Mouse (Mus musculus): ENCODE measurements around the gene Spint5. TPM values are rescaled to one million over a fixed set of nuclear protein-coding genes. Genes with fewer than 3 reads are reported as not detected.

The Spint5 gene
- polyA plus RNA-seq, 1 experiment: not detected

DNA sequence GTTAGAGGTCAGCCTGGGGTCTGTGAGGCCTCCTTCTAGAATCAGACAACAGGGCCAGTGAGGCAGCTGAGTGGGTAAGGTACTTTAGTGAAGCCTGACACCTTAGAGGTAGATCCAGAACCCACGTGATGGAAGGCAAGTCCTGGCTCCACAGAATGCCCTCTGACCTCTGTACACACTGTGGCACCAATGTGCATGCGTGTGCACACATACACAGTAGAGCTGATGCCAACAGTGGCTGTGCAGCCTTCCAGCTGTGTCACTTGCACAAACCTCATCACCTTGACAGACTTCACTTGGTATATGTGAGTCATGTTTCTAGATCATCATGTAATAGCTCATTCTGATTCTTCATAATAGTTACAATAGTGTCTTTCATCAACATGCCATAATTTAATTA, 37.3 kb downstream of the Spint5 start:
- peaks cover 10% of the 10 kb centered on the region for H3K4me1 ChIP-seq (ENCODE audit: control insufficient read depth, insufficient read depth, low read length)
- TF ChIP-seq POLR2A (IDR thresholded peaks at IDR 0.05; ENCODE audit: borderline replicate concordance, low read depth, low read length) (no peak), CTCF (IDR thresholded peaks at IDR 0.05; ENCODE audit: low read depth, low read length) (no peak)
- H3K4me3 ChIP-seq (ENCODE audit: insufficient read depth, low read length): no peak overlapping the region
- H3K27ac ChIP-seq (ENCODE audit: insufficient read depth, low read depth, low read length): no peak overlapping the region

GRCm38 (mm10) chr2:164754105-164754504, 39.0 kb downstream of the Spint5 start:
- Histone ChIP-seq H3K4me3 (ENCODE audit: insufficient read depth, low read length) (no peak overlapping the region), H3K4me1 (ENCODE audit: control insufficient read depth, insufficient read depth, low read length) (peaks cover 2% of the 10 kb centered on the region), H3K27ac (ENCODE audit: insufficient read depth, low read depth, low read length) (no peak overlapping the region)
- no peak for TF ChIP-seq POLR2A (IDR thresholded peaks at IDR 0.05; ENCODE audit: borderline replicate concordance, low read depth, low read length)
- TF ChIP-seq CTCF (IDR thresholded peaks at IDR 0.05; ENCODE audit: low read depth, low read length): no peak

GRCm38 (mm10) chr2:164754800-164755199, 39.7 kb downstream of the Spint5 start:
- Histone ChIP-seq H3K27ac (ENCODE audit: insufficient read depth, low read depth, low read length) (no peak overlapping the region), H3K4me3 (ENCODE audit: insufficient read depth, low read length) (no peak overlapping the region), H3K4me1 (ENCODE audit: control insufficient read depth, insufficient read depth, low read length) (peaks cover 8% of the 10 kb centered on the region)
- TF ChIP-seq POLR2A (IDR thresholded peaks at IDR 0.05; ENCODE audit: borderline replicate concordance, low read depth, low read length): no peak
- no peak for TF ChIP-seq CTCF (IDR thresholded peaks at IDR 0.05; ENCODE audit: low read depth, low read length)

- TF ChIP-seq CTCF (IDR thresholded peaks at IDR 0.05; ENCODE audit: low read depth, low read length): no peak
- no peak for TF ChIP-seq POLR2A (IDR thresholded peaks at IDR 0.05; ENCODE audit: borderline replicate concordance, low read depth, low read length)
- H3K27ac ChIP-seq (ENCODE audit: insufficient read depth, low read depth, low read length): no peak overlapping the region
- H3K4me3 ChIP-seq (ENCODE audit: insufficient read depth, low read length): no peak overlapping the region
- peaks cover 18% of the 10 kb centered on the region for H3K4me1 ChIP-seq (ENCODE audit: control insufficient read depth, insufficient read depth, low read length)
Measured at GRCm38 (mm10) chr2:164757841-164758240, 42.7 kb downstream of the Spint5 start.

DNA sequence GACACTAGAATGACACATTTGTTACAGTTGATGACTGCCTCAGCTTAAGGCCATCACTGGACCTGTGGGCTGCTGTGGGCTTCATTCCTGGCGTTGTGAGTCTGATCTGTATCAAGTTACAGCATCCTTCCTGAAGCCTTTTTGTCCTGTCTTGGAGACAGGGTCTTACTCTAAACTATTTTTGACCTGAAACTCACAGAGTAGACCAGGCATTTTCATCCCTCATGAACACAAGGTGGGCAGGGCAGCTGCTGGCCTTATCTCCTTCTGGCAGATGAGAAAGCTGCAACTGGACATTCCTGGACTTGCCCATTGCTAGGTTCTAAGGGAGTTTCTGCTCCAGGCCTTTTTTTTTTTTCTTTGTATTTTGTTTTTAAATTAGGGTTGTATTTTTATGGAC, 43.6 kb downstream of the Spint5 start:
- Histone ChIP-seq H3K27ac (ENCODE audit: insufficient read depth, low read depth, low read length) (no peak overlapping the region), H3K4me1 (ENCODE audit: control insufficient read depth, insufficient read depth, low read length) (peaks cover 22% of the 10 kb centered on the region), H3K4me3 (ENCODE audit: insufficient read depth, low read length) (no peak overlapping the region)
- TF ChIP-seq POLR2A (IDR thresholded peaks at IDR 0.05; ENCODE audit: borderline replicate concordance, low read depth, low read length) (no peak), CTCF (IDR thresholded peaks at IDR 0.05; ENCODE audit: low read depth, low read length) (no peak)

- Histone ChIP-seq H3K4me1 (ENCODE audit: control insufficient read depth, insufficient read depth, low read length) (peaks cover 27% of the 10 kb centered on the region), H3K4me3 (ENCODE audit: insufficient read depth, low read length) (no peak overlapping the region), H3K27ac (ENCODE audit: insufficient read depth, low read depth, low read length) (peak overlapping the region; percentile 77)
- TF ChIP-seq CTCF (IDR thresholded peaks at IDR 0.05; ENCODE audit: low read depth, low read length) (no peak), POLR2A (IDR thresholded peaks at IDR 0.05; ENCODE audit: borderline replicate concordance, low read depth, low read length) (no peak)
Measured at GRCm38 (mm10) chr2:164760059-164760833, 45.1 kb downstream of the Spint5 start.

DNA sequence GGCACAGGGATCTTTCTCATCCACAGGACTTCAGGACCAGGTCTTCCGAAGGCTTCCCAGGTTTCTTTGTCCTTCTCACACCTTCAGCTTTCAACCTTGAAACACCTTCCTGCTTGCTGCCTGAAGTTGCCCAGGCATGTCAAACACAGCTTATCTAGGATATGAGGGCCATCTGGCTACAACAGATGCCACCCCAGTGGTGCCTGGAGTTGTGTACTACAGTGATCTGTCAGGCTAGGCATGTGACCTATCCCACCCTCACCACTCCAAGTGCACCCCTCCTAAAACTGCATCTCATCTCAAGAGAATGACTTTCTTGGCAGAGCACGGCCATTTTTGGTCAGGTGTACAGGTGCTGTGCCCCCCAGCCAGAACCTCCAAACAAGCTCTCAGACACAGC, 46.4 kb downstream of the Spint5 start:
- Histone ChIP-seq H3K4me3 (ENCODE audit: insufficient read depth, low read length) (no peak overlapping the region), H3K27ac (ENCODE audit: insufficient read depth, low read depth, low read length) (no peak overlapping the region), H3K4me1 (ENCODE audit: control insufficient read depth, insufficient read depth, low read length) (peaks cover 27% of the 10 kb centered on the region)
- TF ChIP-seq CTCF (IDR thresholded peaks at IDR 0.05; ENCODE audit: low read depth, low read length) (no peak), POLR2A (IDR thresholded peaks at IDR 0.05; ENCODE audit: borderline replicate concordance, low read depth, low read length) (no peak)

DNA sequence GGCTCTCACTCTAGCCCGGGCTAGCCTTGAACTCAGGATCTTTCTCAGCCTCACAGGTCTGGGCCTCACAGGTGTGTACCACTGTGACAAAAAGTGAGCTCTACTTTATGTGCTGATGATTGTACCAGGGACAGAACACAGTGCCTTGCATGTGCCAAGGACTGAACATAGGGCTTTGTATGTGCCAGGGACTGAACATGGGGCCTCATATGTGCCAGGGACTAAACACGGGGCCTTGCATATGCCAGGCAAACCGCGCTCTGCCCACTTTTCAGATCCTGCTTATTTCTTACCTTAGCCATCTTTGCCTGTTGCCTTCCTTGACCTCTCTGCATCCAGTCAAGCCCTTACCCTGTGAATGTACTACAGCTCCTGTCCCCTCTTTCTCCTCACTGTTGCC, 46.9 kb downstream of the Spint5 start:
- Histone ChIP-seq H3K4me1 (ENCODE audit: control insufficient read depth, insufficient read depth, low read length) (peaks cover 27% of the 10 kb centered on the region), H3K27ac (ENCODE audit: insufficient read depth, low read depth, low read length) (no peak overlapping the region)

DNA sequence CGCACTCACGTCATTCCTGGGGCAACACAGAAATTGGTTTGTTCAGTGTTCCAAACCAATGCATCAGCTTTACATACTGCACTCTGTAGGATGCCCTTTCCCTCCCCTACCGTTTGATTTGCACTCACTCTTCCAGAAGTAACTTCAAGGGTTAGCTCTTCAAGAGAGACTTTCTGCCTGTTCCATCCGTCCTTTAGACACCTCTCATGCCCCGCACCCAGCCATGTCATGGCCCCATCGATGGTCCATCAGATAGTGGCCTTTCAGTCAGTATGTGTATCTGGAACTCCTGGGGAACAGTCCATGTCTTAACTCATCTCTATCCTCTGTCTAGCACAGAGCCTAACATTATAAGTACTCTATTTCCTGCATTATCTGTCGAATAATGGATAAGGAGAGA, 47.5 kb downstream of the Spint5 start:
- H3K27ac ChIP-seq (ENCODE audit: insufficient read depth, low read depth, low read length): no peak overlapping the region
- peaks cover 27% of the 10 kb centered on the region for H3K4me1 ChIP-seq (ENCODE audit: control insufficient read depth, insufficient read depth, low read length)
- no peak overlapping the region for H3K4me3 ChIP-seq (ENCODE audit: insufficient read depth, low read length)
- TF ChIP-seq POLR2A (IDR thresholded peaks at IDR 0.05; ENCODE audit: borderline replicate concordance, low read depth, low read length) (no peak), CTCF (IDR thresholded peaks at IDR 0.05; ENCODE audit: low read depth, low read length) (no peak)

More for the DNA sequence above, 46.9 kb downstream of the Spint5 start:
- TF ChIP-seq CTCF (IDR thresholded peaks at IDR 0.05; ENCODE audit: low read depth, low read length) (no peak), POLR2A (IDR thresholded peaks at IDR 0.05; ENCODE audit: borderline replicate concordance, low read depth, low read length) (no peak)
- H3K4me3 ChIP-seq (ENCODE audit: insufficient read depth, low read length): no peak overlapping the region

- H3K4me1 ChIP-seq (ENCODE audit: control insufficient read depth, insufficient read depth, low read length): peaks cover 18% of the 10 kb centered on the region
- TF ChIP-seq POLR2A (IDR thresholded peaks at IDR 0.05; ENCODE audit: borderline replicate concordance, low read depth, low read length): no peak
- TF ChIP-seq CTCF (IDR thresholded peaks at IDR 0.05; ENCODE audit: low read depth, low read length): no peak
- H3K4me3 ChIP-seq (ENCODE audit: insufficient read depth, low read length): no peak overlapping the region
- no peak overlapping the region for H3K27ac ChIP-seq (ENCODE audit: insufficient read depth, low read depth, low read length)
Measured at GRCm38 (mm10) chr2:164765841-164766240, 50.7 kb downstream of the Spint5 start.

Other genes starting within 250 kb of the Spint5 start
- gene Trp53tg5, start 241.6 kb upstream of the Spint5 start, polyA plus RNA-seq (2012; ENCODE audit: insufficient read depth, insufficient read length, missing spikeins): not detected in 2 replicates
- 67.6 and 75.8 TPM in 2 replicates for gene Dbndd2, start 229.2 kb upstream of the Spint5 start, polyA plus RNA-seq (2012; ENCODE audit: insufficient read depth, insufficient read length, missing spikeins)
- gene Pigt, start 217.8 kb upstream of the Spint5 start, polyA plus RNA-seq (2012; ENCODE audit: insufficient read depth, insufficient read length, missing spikeins): 58.5 and 80.9 TPM in 2 replicates
- gene Wfdc2, start 152.9 kb upstream of the Spint5 start, polyA plus RNA-seq (2012; ENCODE audit: insufficient read depth, insufficient read length, missing spikeins): not detected in 2 replicates
- gene Spint3, start 141.8 kb upstream of the Spint5 start, polyA plus RNA-seq (2012; ENCODE audit: insufficient read depth, insufficient read length, missing spikeins): not detected in 2 replicates
- gene Wfdc6a, start 129.9 kb upstream of the Spint5 start, polyA plus RNA-seq (2012; ENCODE audit: insufficient read depth, insufficient read length, missing spikeins): not detected in 2 replicates
- not detected in 2 replicates for gene Eppin, start 121.7 kb upstream of the Spint5 start, polyA plus RNA-seq (2012; ENCODE audit: insufficient read depth, insufficient read length, missing spikeins)
- gene Wfdc6b, start 101.8 kb upstream of the Spint5 start, polyA plus RNA-seq (2012; ENCODE audit: insufficient read depth, insufficient read length, missing spikeins): not detected in 2 replicates
- not detected in 2 replicates for gene Wfdc8, start 101.7 kb upstream of the Spint5 start, polyA plus RNA-seq (2012; ENCODE audit: insufficient read depth, insufficient read length, missing spikeins)
- gene Wfdc16, start 76.5 kb upstream of the Spint5 start, polyA plus RNA-seq (2012; ENCODE audit: insufficient read depth, insufficient read length, missing spikeins): not detected in 2 replicates
- not detected in 2 replicates for gene Wfdc10, start 59.3 kb upstream of the Spint5 start, polyA plus RNA-seq (2012; ENCODE audit: insufficient read depth, insufficient read length, missing spikeins)
- gene Wfdc9, start 58.7 kb upstream of the Spint5 start, polyA plus RNA-seq (2012; ENCODE audit: insufficient read depth, insufficient read length, missing spikeins): not detected in 2 replicates
- not detected in 2 replicates for gene Wfdc11, start 41.2 kb upstream of the Spint5 start, polyA plus RNA-seq (2012; ENCODE audit: insufficient read depth, insufficient read length, missing spikeins)
- gene Wfdc13, start 30.2 kb upstream of the Spint5 start, polyA plus RNA-seq (2012; ENCODE audit: insufficient read depth, insufficient read length, missing spikeins): not detected in 2 replicates
- not detected in 2 replicates for gene Spint4, start 16.8 kb upstream of the Spint5 start, polyA plus RNA-seq (2012; ENCODE audit: insufficient read depth, insufficient read length, missing spikeins)
- not detected in 2 replicates for gene Wfdc3, start 30.6 kb downstream of the Spint5 start, polyA plus RNA-seq (2012; ENCODE audit: insufficient read depth, insufficient read length, missing spikeins)
- gene Dnttip1, start 30.7 kb downstream of the Spint5 start, polyA plus RNA-seq (2012; ENCODE audit: insufficient read depth, insufficient read length, missing spikeins): 33.4 and 33.7 TPM in 2 replicates
- 93.9 and 99.8 TPM in 2 replicates for gene Ube2c, start 54.6 kb downstream of the Spint5 start, polyA plus RNA-seq (2012; ENCODE audit: insufficient read depth, insufficient read length, missing spikeins)
- 0.80 TPM in 1 of 2 replicates, not detected in the other for gene Tnnc2, start 64.7 kb downstream of the Spint5 start, polyA plus RNA-seq (2012; ENCODE audit: insufficient read depth, insufficient read length, missing spikeins)
- gene Snx21, start 70.5 kb downstream of the Spint5 start, polyA plus RNA-seq (2012; ENCODE audit: insufficient read depth, insufficient read length, missing spikeins): 14.6 and 20.3 TPM in 2 replicates
- 26.8 and 27.6 TPM in 2 replicates for gene Acot8, start 89.6 kb downstream of the Spint5 start, polyA plus RNA-seq (2012; ENCODE audit: insufficient read depth, insufficient read length, missing spikeins)
- 5.0 and 7.3 TPM in 2 replicates for gene Zswim3, start 89.8 kb downstream of the Spint5 start, polyA plus RNA-seq (2012; ENCODE audit: insufficient read depth, insufficient read length, missing spikeins)
- 5.7 and 5.8 TPM in 2 replicates for gene Zswim1, start 107.4 kb downstream of the Spint5 start, polyA plus RNA-seq (2012; ENCODE audit: insufficient read depth, insufficient read length, missing spikeins)
- gene Spata25, start 113.2 kb downstream of the Spint5 start, polyA plus RNA-seq (2012; ENCODE audit: insufficient read depth, insufficient read length, missing spikeins): 1.4 TPM in 1 of 2 replicates, not detected in the other
- 632 and 760 TPM in 2 replicates for gene Ctsa, start 117.6 kb downstream of the Spint5 start, polyA plus RNA-seq (2012; ENCODE audit: insufficient read depth, insufficient read length, missing spikeins)
- gene Neurl2, start 118.2 kb downstream of the Spint5 start, polyA plus RNA-seq (2012; ENCODE audit: insufficient read depth, insufficient read length, missing spikeins): 21.0 and 25.4 TPM in 2 replicates
- 1,260 and 1,371 TPM in 2 replicates for gene Pltp, start 142.4 kb downstream of the Spint5 start, polyA plus RNA-seq (2012; ENCODE audit: insufficient read depth, insufficient read length, missing spikeins)
- gene Pcif1, start 164.0 kb downstream of the Spint5 start, polyA plus RNA-seq (2012; ENCODE audit: insufficient read depth, insufficient read length, missing spikeins): 27.1 and 27.6 TPM in 2 replicates
- gene Zfp335, start 196.5 kb downstream of the Spint5 start, polyA plus RNA-seq (2012; ENCODE audit: insufficient read depth, insufficient read length, missing spikeins): 14.0 and 14.5 TPM in 2 replicates
- gene Mmp9, start 225.5 kb downstream of the Spint5 start, polyA plus RNA-seq (2012; ENCODE audit: insufficient read depth, insufficient read length, missing spikeins): 0.70 and 1.4 TPM in 2 replicates
- gene Slc12a5, start 245.5 kb downstream of the Spint5 start, polyA plus RNA-seq (2012; ENCODE audit: insufficient read depth, insufficient read length, missing spikeins): not detected in 2 replicates